Mouse (Mus musculus) retina, postnatal 7 days (tissue): ENCODE measurements around the gene Mgat1.
"Not testable (repeated sequence)": the region's sequence is repeated elsewhere in the genome, so short reads cannot be mapped to it uniquely, and the experiment has no call there.

Experiments
- DNase-seq: peaks from one replicate; pipeline ENCODE4 v3.0.0-alpha.2; 2012; ENCODE audit warnings: low read depth, low spot score

Mgat1 gene

DNA sequence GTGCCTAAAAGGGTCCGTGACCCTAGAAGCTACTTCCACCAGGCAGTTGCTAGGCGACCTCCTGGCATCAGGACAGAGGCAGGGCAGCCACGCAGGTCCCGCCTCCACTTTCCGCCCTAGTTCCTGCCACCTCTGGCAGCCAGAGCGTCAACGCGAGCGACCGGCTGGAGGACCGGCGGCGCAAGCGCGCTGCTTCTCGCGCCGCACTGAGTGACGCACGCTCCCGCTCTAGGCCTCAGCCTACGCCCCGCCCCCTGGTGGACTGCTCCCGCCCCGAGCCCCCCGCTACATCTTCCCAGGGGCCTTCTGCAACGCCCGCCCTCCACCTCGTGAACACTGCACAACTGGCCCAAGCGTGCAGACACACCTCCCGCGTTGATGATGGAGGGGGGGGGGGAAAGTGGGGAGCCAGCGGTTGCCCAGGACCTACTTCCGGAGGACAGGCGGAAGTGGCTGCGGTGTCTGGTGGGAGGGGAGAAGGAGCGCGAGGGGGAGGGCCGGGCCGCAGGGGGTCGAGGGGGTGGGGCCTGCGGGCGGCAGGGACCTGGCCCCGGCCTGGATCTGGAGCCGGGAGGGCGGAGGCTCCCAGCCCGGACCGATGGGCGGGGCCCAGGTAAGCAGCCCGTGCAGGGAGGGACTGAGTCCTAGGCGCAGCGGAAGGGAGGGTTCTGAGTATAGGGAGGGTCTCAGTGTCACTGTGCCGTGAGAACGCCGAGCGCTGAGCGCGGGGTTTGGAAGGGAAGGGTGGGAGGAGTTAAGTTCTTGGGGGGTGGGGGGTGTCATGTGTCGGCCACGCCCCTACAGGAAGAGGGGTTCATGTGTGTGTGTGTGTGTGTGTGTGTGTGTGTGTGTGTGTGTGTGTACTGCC is at the start of gene Mgat1:
Mgat1 (plus strand) TSS at position 465 of the 868 bp plus-strand sequence.
- DNase-seq: peak; percentile 87

GRCm38 (mm10) chr11:49194771-49195170 is 49.2 kb upstream of the Mgat1 start:
- not testable (repeated sequence) for DNase-seq

DNA sequence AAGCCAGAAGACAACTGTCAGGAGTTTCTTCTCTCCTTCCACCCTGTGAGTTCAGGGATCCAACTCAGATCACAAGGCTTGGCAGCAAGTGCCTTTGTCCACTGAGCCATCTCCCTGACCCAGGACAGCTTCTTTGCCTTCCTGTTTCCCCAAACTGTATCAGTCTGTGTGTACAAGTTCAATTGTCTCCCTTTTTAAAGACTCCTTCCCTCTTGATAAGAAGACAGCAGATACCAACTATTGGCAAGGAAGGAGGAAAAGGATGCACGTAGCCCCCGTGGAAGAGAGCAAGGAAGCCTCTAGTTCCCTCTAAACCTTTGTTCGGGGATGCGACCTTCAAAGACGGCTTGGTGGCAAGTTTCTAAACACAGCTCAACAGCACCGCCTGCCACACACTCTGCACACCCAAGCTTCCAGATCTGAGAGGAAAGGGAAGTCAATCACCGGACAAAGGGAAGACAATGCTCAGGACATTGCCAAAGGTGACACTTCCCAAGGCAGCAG is 48.1 kb upstream of the Mgat1 start:
- DNase-seq: no peak

GRCm38 (mm10) chr11:49200666-49201065 is 43.3 kb upstream of the Mgat1 start:
- no peak for DNase-seq

GRCm38 (mm10) chr11:49201142-49201541 is 42.8 kb upstream of the Mgat1 start:
- DNase-seq: no peak

DNA sequence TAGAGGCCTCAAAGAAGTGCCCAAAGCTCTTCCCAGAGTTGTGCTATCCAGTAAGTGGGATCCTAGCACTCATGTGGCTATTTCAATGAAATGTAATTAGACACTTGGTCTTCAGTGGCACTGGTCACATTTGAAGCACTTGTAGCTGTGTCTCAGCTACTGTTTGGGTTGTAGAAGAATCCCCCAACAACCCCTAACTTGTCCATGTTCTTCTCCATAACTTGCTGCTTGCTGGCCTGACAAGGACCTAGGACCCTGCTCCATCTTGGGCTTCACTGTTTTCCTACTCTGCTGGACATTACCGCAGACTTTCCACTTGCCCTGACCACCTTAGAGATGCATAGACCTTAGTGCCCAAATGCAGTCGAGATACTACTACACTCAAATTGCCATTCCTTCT is 41.9 kb upstream of the Mgat1 start:
- DNase-seq: no peak

GRCm38 (mm10) chr11:49202523-49203061 is 41.4 kb upstream of the Mgat1 start:
- peak; percentile 5 for DNase-seq

DNA sequence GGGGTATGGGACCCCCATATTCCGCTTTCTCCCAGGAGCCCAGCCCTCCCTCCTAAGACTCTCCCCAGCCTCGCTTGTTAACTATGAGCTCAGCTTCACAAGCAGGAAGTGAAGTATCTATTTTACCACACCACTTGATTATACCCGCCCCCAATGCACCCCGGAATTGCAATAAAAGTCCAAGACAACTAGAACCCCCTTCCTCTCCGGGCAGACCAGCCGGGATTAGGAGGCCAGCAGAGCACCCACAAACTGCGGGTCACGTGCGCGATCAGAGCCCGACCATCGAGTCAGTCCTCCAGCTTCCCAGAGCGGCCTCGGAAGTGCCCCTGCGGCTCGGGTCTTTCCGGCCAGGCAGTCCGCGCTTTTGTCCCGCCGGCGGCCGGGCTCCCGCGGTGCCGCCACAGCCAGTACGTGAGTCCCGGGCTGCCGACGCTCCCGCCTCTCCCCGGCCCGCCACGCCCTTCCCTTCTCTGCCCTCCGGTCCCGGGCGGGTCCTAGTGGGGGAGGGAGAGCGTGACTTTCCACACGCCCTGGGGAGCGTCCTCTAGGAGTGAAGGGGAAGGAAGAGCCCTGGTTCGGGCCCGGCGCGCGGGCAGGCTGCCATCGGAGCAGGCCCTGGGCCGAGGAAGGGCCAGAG is 40.7 kb upstream of the Mgat1 start, which contains the start of gene Zfp62:
Zfp62 (plus strand) TSS at position 164 of the 640 bp plus-strand sequence.
- peak; percentile 89 for DNase-seq

DNA sequence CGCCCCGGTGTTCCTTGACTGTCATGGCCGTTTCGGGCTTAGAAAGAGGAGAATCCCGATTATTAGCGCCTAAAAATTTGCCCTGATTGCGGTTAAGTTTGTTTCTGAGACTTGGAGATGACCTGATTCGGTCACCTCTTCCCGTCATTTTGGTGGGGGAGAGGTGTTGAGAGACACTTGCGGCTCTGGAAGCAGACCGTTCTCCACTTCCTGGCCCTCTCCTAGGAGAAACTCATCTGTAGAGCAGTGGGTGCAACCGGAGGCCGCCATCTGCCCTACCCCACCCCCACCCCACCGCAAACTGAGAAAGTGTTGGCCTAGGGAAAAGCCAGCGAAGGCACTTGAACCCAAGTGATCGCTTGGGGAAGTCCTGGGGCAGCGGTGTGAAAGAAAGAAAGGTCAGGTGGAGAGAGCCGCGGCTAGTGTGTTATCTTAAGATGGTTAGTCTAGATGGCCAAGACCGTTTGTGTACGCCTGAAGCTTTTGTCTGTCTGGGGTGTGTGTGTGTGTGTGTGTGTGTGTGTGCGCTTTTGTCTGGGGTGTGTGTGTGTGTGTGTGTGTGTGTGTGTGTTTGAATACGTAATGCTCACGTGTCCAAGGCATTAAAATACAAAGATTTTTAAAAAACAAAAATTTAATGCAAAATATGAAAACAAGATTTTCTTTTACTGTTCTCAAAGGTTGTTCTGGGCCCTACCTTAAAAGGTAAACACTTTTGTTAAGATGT is 40.1 kb upstream of the Mgat1 start:
- no peak for DNase-seq

DNA sequence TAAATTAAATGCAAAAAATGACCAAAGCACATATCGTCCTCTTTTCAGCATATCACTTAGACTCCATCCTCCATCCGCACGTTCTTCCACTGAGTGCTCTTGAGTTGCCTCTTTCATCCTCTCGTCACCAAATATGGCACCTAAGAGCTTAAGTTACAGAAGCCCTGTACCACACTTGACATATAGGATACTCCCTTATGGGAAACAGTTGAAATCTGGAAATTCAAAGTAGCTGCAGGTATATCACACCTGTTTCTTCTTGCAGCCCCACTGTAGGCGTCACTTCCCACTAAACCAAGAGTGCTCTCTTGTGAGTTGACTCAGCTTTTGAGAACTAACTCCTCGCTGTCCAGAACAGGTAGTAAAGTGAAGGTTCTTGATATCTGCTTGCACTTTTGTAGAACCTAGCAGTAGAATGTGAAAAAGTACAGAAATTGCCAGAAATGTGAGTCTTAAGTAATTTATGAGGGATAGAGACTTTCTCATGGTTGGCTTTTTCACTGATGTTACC is 38.9 kb upstream of the Mgat1 start:
- DNase-seq: no peak

- DNase-seq: no peak
Measured at GRCm38 (mm10) chr11:49207495-49207894, 36.5 kb upstream of the Mgat1 start.

GRCm38 (mm10) chr11:49212577-49212976 is 31.4 kb upstream of the Mgat1 start:
- DNase-seq: no peak

DNA sequence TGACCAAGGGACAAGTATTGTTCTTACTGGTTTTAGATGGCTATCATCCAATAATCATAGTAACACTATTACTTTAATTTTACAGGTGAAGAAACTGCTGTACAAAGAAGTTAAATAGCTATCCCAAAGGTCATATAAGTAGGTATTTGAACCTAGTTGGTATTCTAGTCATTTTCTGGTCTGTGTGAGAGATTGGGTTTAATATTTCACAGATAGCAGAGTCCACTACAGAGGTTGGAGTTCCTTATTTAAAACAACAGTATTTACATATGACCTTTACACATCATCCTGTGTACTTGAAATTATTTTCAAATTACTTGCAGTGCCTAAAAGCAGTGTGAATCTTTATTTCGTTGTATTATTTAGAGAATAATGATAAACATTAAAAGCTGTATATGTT is 30.5 kb upstream of the Mgat1 start:
- no peak for DNase-seq

DNA sequence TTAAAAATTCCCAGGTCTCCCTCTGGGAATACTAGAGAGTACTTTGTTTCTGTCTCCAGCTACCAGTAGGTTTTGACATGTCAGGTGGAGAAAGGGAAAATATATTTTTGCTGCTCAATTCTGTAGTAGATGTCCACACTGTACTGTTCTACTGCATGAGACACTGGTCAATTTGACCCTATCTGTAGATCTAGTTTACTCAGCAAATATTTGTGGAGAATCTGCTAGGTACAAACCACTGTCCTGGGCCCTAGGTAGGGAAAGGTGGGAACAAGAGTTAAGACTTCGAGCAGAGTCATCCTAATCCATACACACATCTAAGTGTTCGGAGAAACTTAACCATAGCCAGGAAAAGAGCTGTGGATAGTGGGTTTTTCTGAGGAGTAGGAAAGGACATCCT is 24.7 kb upstream of the Mgat1 start:
- DNase-seq: no peak

DNA sequence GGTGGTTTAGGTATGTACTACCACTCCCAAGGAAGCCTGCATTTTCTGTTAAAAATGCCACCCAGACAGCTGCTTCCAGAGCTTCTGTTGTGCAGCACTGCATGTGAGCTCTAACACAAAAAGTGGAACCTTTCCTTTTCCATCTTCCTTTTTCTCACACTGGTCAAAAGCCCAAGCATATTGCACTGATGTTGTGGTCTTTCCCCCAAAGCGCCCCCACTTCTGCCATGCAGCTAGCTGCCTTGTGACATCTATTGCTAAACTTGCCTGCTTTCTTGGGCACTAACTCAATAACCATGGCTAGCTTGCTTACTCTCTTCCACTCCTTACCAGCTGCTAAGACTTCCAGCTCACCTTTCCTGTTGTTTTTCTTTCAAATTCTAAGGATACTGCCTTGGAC is 19.5 kb upstream of the Mgat1 start:
- DNase-seq: no peak

GRCm38 (mm10) chr11:49232781-49233180 is 11.2 kb upstream of the Mgat1 start:
- no peak for DNase-seq

- DNase-seq: no peak
Measured at GRCm38 (mm10) chr11:49235459-49236207, 8.4 kb upstream of the Mgat1 start.

- no peak for DNase-seq
Measured at GRCm38 (mm10) chr11:49236891-49237290, 7.1 kb upstream of the Mgat1 start.

- DNase-seq: no peak
Measured at GRCm38 (mm10) chr11:49237532-49237931, 6.5 kb upstream of the Mgat1 start.

- DNase-seq: no peak
Measured at GRCm38 (mm10) chr11:49240310-49240709, 3.7 kb upstream of the Mgat1 start.

- no peak for DNase-seq
Measured at GRCm38 (mm10) chr11:49240874-49241273, 3.1 kb upstream of the Mgat1 start.
